Mouse (Mus musculus) myocyte (in vitro differentiated cells): Measurements from ENCODE around the gene Ap4s1. TPM values are rescaled to one million over a fixed set of nuclear protein-coding genes. Genes with fewer than 3 reads are reported as not detected.

Experiments
- H3K27me3 ChIP-seq: one replicate; pipeline ENCODE4 v1.6.1; 2011; ENCODE audit not compliant: control insufficient read depth, insufficient read depth, insufficient read length
- H3K36me3 ChIP-seq: one replicate; pipeline ENCODE4 v1.6.1; 2011; ENCODE audit not compliant: control insufficient read depth, insufficient read depth
- H3K4me2 ChIP-seq: one replicate; pipeline ENCODE4 v1.6.1; 2011; ENCODE audit warnings: low read depth, control low read depth
- H3K4me3 ChIP-seq: one replicate; pipeline ENCODE4 v1.5.1; 2011; ENCODE audit warnings: mild to moderate bottlenecking, control low read depth, moderate library complexity
- H3K79me2 ChIP-seq: one replicate; pipeline ENCODE4 v1.6.1; 2011; ENCODE audit not compliant: control insufficient read depth, insufficient read depth
- H3ac ChIP-seq: one replicate; pipeline ENCODE4 v1.6.1; 2011; ENCODE audit not compliant: control insufficient read depth, insufficient read length
- CEBPB ChIP-seq: IDR thresholded peaks from 2 replicates; pipeline ENCODE4 v1.6.1; 2011; ENCODE audit warnings: mild to moderate bottlenecking, moderate library complexity; ENCODE audit not compliant: poor library complexity, insufficient read depth, severe bottlenecking
- E2F4 ChIP-seq: IDR thresholded peaks from one replicate; pipeline ENCODE4 v1.6.1; 2011; ENCODE audit warnings: mild to moderate bottlenecking, control low read depth, moderate library complexity; ENCODE audit not compliant: insufficient read depth
- MAX ChIP-seq: IDR thresholded peaks from one replicate; pipeline ENCODE4 v1.6.1; 2011; ENCODE audit warnings: low read depth, mild to moderate bottlenecking, control low read depth
- MYOD1 ChIP-seq, 3 experiments: IDR thresholded peaks; one replicate each; pipeline ENCODE4 v1.6.1; 2011; ENCODE audit warnings: control low read depth in 2 of 3, low read depth in 2 of 3, mild to moderate bottlenecking in 2 of 3, moderate library complexity in 1 of 3; ENCODE audit not compliant: insufficient read length in 2 of 3, control insufficient read depth in 1 of 3
- MYOG ChIP-seq, 3 experiments: IDR thresholded peaks; one replicate each; pipeline ENCODE4 v1.6.1; 2011; ENCODE audit warnings: control low read depth in 2 of 3, low read depth in 2 of 3, mild to moderate bottlenecking in 2 of 3; ENCODE audit not compliant: insufficient read length in 2 of 3, control insufficient read depth in 1 of 3, insufficient read depth in 1 of 3
- POLR2A ChIP-seq: IDR thresholded peaks from one replicate; pipeline ENCODE4 v1.6.1; 2011; ENCODE audit warnings: low read depth, mild to moderate bottlenecking, control low read depth, moderate library complexity; ENCODE audit not compliant: insufficient read length
- POLR2AphosphoS2 ChIP-seq: IDR thresholded peaks from one replicate; pipeline ENCODE4 v1.6.1; 2011; ENCODE audit warnings: low read depth, control low read depth; ENCODE audit not compliant: insufficient read length
- REST ChIP-seq: IDR thresholded peaks from one replicate; pipeline ENCODE4 v1.6.1; 2011; ENCODE audit warnings: mild to moderate bottlenecking, control low read depth, moderate library complexity; ENCODE audit not compliant: insufficient read depth, insufficient read length
- SRF ChIP-seq: IDR thresholded peaks from one replicate; pipeline ENCODE4 v1.6.1; 2011; ENCODE audit warnings: low read depth; ENCODE audit not compliant: control insufficient read depth, insufficient read length
- TCF12 ChIP-seq: IDR thresholded peaks from one replicate; pipeline ENCODE4 v1.6.1; 2011; ENCODE audit warnings: mild to moderate bottlenecking, control low read depth; ENCODE audit not compliant: poor library complexity, insufficient read depth, severe bottlenecking
- TCF3 ChIP-seq: IDR thresholded peaks from one replicate; pipeline ENCODE4 v1.6.1; 2011; ENCODE audit warnings: low read depth, control low read depth; ENCODE audit not compliant: insufficient read length
- USF1 ChIP-seq: IDR thresholded peaks from one replicate; pipeline ENCODE4 v1.6.1; 2011; ENCODE audit warnings: low read depth, mild to moderate bottlenecking, control low read depth, moderate library complexity
- polyA plus RNA-seq: library from polyadenylated mRNA; unstranded; fragments of >200 nt; fragmentation: generic; extraction: Trizol; gene quantifications from one replicate; pipeline ENCODE4 v1.2.1, GENCODE M21; 2012; ENCODE audit warnings: missing spikeins

Gene Ap4s1
- polyA plus RNA-seq, 1 experiment, result 12.4 TPM

DNA sequence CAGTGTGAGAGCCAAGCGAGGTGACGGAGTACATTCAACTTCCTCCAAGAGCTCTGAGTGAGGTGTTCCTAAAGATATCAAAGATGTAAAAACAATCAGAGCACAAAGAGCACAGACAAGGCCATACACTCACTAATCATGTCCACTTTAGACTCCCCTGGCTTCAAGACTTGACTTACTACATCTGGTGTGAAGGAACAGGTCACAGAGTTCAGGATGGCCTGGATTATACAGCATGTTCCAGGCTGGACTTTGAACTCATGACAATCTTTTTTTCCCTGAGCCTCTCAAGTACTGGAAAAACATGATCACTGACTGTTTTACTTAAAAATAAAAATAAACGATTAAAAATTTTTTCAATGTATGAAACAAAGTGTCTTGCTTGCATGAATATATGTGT lies 68.5 kb downstream of the Ap4s1 start:
- no peak overlapping the region for H3K4me2 ChIP-seq
- TF ChIP-seq CEBPB (no peak), SRF (no peak), USF1 (no peak), TCF3 (no peak), E2F4 (no peak), TCF12 (no peak)
- no peak overlapping the region for H3ac ChIP-seq
- H3K27me3 ChIP-seq, result no peaks in the 10 kb centered on the region
- peaks cover 49% of the 10 kb centered on the region for H3K36me3 ChIP-seq
- H3K79me2 ChIP-seq, result no peaks in the 10 kb centered on the region
- no peak overlapping the region for H3K4me3 ChIP-seq

DNA sequence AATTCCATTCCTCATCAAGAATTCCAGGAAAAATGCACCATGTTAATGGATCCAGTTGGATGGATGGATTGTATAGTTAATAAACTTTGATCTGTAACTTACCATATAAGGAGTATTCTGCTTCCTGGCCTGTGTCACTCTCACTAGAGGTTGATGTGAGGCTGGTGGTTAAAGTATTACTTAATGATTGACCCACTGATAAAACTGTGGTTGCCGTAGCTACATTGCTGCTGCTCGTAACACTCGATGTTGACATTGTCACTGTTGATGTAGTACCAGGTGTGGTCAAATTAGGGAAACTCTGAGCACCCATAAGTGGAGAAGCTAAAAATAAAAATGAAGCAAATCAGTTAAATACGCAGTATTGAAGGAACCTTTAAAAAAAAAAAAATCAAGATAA lies 76.6 kb downstream of the Ap4s1 start:
- Histone ChIP-seq H3ac (no peak overlapping the region), H3K36me3 (peaks cover 40% of the 10 kb centered on the region), H3K27me3 (no peaks in the 10 kb centered on the region), H3K4me3 (no peak overlapping the region), H3K79me2 (no peaks in the 10 kb centered on the region), H3K4me2 (no peak overlapping the region)
- TF ChIP-seq E2F4, result no peak
- no peak for TF ChIP-seq MAX
- TF ChIP-seq MYOD1 (IDR thresholded peaks at IDR 0.05; ENCODE audit: control insufficient read depth in 1 of 3, insufficient read length in 2 of 3, low read depth in 2 of 3), result no peak
- TF ChIP-seq CEBPB, result no peak
- TF ChIP-seq MYOG (IDR thresholded peaks at IDR 0.05; ENCODE audit: control insufficient read depth in 1 of 3, insufficient read depth in 1 of 3, insufficient read length in 2 of 3, low read depth in 2 of 3), result no peak
- no peak for TF ChIP-seq SRF
- TF ChIP-seq REST, result no peak
- TF ChIP-seq TCF12, result no peak
- no peak for TF ChIP-seq USF1
- TF ChIP-seq TCF3, result no peak
- TF ChIP-seq POLR2AphosphoS2, result no peak
- no peak for TF ChIP-seq POLR2A

GRCm38 (mm10) chr12:51768702-51769101 lies 77.9 kb downstream of the Ap4s1 start:
- TF ChIP-seq TCF12 (no peak), MYOG (IDR thresholded peaks at IDR 0.05; ENCODE audit: control insufficient read depth in 1 of 3, insufficient read depth in 1 of 3, insufficient read length in 2 of 3, low read depth in 2 of 3) (no peak)
- no peak overlapping the region for H3K4me3 ChIP-seq
- H3K4me2 ChIP-seq, result no peak overlapping the region
- no peaks in the 10 kb centered on the region for H3K27me3 ChIP-seq
- peaks cover 47% of the 10 kb centered on the region for H3K36me3 ChIP-seq
- H3ac ChIP-seq, result no peak overlapping the region
- no peaks in the 10 kb centered on the region for H3K79me2 ChIP-seq

GRCm38 (mm10) chr12:51784842-51785241 lies 94.0 kb downstream of the Ap4s1 start:
- Histone ChIP-seq H3K4me3 (no peak overlapping the region), H3ac (no peak overlapping the region), H3K36me3 (peaks cover 78% of the 10 kb centered on the region), H3K27me3 (no peaks in the 10 kb centered on the region), H3K4me2 (no peak overlapping the region), H3K79me2 (no peaks in the 10 kb centered on the region)
- TF ChIP-seq POLR2A (no peak), TCF3 (no peak), MAX (no peak), E2F4 (no peak), USF1 (no peak), MYOD1 (IDR thresholded peaks at IDR 0.05; ENCODE audit: control insufficient read depth in 1 of 3, insufficient read length in 2 of 3, low read depth in 2 of 3) (no peak), POLR2AphosphoS2 (no peak), TCF12 (no peak), REST (no peak), CEBPB (no peak), SRF (no peak), MYOG (IDR thresholded peaks at IDR 0.05; ENCODE audit: control insufficient read depth in 1 of 3, insufficient read depth in 1 of 3, insufficient read length in 2 of 3, low read depth in 2 of 3) (no peak)

Other genes with a start within 250 kb of the Ap4s1 start
- 0.01 TPM for gene Coch, start 97.7 kb upstream of the Ap4s1 start, polyA plus RNA-seq
- gene Strn3, start 864 bp downstream of the Ap4s1 start, polyA plus RNA-seq, result 31.3 TPM
- 15.4 TPM for gene Hectd1, start 138.5 kb downstream of the Ap4s1 start, polyA plus RNA-seq